Mouse (Mus musculus): ENCODE measurements around the gene Matn3. TPM values are rescaled to one million over a fixed set of nuclear protein-coding genes. Genes with fewer than 3 reads are reported as not detected.

The Matn3 gene
- polyA plus RNA-seq (2014; fragmentation: Illumina TruSeq; extraction: RNeasy Lipid Tissue Mini Kit (QIAGEN cat#74804)), result 0.14 TPM

GRCm38 (mm10) chr12:8947714-8948464, at the start of gene Matn3:
Gene Matn3 (plus strand): TSS chr12:8947929.

GRCm38 (mm10) chr12:8921394-8922368, 26.0 kb upstream of the Matn3 start, which contains the start of gene Laptm4a:
Gene Laptm4a (plus strand): TSS chr12:8921664.

GRCm38 (mm10) chr12:8973820-8974465, 26.2 kb downstream of the Matn3 start, which contains the start of gene Wdr35:
Gene Wdr35 (plus strand): TSS chr12:8973892.

Other genes starting within 250 kb of the Matn3 start
- 20.3 TPM for gene Sdc1, start 176.6 kb upstream of the Matn3 start, polyA plus RNA-seq (2014; fragmentation: Illumina TruSeq; extraction: RNeasy Lipid Tissue Mini Kit (QIAGEN cat#74804))
- gene Laptm4a, start 26.3 kb upstream of the Matn3 start, polyA plus RNA-seq (2014; fragmentation: Illumina TruSeq; extraction: RNeasy Lipid Tissue Mini Kit (QIAGEN cat#74804)), result 1,574 TPM
- gene Wdr35, start 26.0 kb downstream of the Matn3 start, polyA plus RNA-seq (2014; fragmentation: Illumina TruSeq; extraction: RNeasy Lipid Tissue Mini Kit (QIAGEN cat#74804)), result 21.3 TPM
- 31.8 TPM for gene Ttc32, start 82.1 kb downstream of the Matn3 start, polyA plus RNA-seq (2014; fragmentation: Illumina TruSeq; extraction: RNeasy Lipid Tissue Mini Kit (QIAGEN cat#74804))